Mouse (Mus musculus) G1E (cell line): ENCODE data around the gene Olfml1.

Experiments used
- CTCF ChIP-seq: IDR thresholded peaks from 2 replicates; pipeline ENCODE4 v1.5.1; 2012; ENCODE audit warnings: low read depth, low read length, inconsistent platforms, mixed read lengths
- GATA1 ChIP-seq: IDR thresholded peaks from 2 replicates; pipeline ENCODE4 v1.6.1; 2012; ENCODE audit warnings: borderline replicate concordance, low read length, inconsistent platforms, mixed read lengths
- GATA2 ChIP-seq: IDR thresholded peaks from 2 replicates; pipeline ENCODE4 v1.6.1; 2012; ENCODE audit warnings: low read depth, low read length, inconsistent platforms, borderline replicate concordance

DNA sequence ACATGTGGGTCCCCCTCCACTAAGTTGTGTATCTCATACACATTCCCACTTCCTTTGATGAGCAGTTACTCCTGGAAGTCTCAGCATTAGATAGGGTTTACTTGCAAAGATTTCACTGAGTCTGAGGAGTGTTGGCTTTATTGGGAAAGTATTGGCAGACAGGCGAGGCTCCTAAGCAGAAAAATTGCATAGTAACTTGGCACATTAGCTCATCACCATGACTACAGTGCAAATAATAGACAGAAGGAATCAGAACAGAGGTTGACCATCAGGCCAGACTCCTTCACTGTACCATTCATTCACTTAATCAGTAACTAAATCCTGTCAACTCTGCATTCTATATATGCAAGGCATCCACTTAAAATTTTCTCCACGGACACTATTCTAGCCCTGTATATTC is 6.6 kb upstream of the Olfml1 start:
- TF ChIP-seq GATA2 (no peak), GATA1 (no peak), CTCF (no peak)
